Mouse (Mus musculus): ENCODE measurements at regions not wholly inside any gene's neighbourhood (a gene's known extent, or its start where the extent isn't known, plus 50 kb on each side); places are given as distances from the start of the nearest gene placed in this dataset.

DNA sequence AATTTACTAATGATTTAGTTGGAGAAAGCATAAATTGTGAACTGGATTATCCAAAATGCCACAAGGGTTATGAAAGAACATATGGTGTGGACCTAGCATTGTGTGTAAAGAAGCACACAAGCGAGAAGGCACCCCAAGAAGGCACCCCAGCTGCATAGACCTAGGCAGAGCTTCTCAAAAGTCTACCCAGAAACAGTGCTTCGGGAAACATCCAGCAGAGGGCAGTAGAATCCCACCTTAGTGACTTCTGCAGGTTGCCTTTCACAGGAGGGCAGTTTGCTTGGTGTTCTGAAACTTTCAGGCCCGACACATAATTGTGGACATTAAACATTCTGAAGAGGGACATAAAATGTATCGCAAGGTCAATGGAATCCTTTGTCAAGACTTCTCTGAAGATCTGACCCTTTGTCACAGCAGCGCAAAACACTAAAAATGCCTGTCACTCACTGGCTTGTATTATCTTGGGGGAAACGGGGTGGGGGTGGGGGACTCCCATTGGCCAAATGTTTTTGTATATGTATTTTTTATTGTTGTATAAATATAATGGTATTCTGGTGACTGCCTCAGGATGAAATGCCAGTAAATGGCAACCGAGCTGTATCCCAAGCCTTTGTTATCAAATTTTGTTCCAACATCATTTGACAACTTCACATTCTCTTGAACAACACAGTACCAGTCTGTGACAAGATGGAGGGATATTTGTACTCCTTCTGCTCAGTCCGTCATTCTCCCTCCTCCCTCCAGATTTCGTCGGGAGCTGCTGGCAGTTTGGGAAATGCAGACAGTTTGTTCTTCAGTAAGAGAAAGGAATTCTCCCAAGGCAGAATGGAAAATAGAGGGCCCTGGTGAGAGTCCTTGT, 156.4 kb upstream of the Frg1 start:
- TF ChIP-seq CTCF (IDR thresholded peaks at IDR 0.05; ENCODE audit: borderline replicate concordance, insufficient read depth, low read length) (peak; percentile 15; the same call in 1 of the 2 replicates), POLR2A (IDR thresholded peaks at IDR 0.05; ENCODE audit: low read depth, low read length) (no peak)

Measured in embryonic fibroblast, embryonic 13.5 days (primary cell).